Mouse (Mus musculus): ENCODE data around the gene Ice2.

Ice2 gene

GRCm38 (mm10) chr9:69397760-69398452, at the start of gene Ice2:
TSS of gene Ice2 (plus strand) at chr9:69397906.
- DNase-seq (ENCODE audit: extremely low spot score) = peak; percentile 87

- DNase-seq (ENCODE audit: extremely low spot score) = no peak
These were observed 48.2 kb upstream of the Ice2 start for GRCm38 (mm10) chr9:69349537-69349936.

- DNase-seq (ENCODE audit: extremely low spot score) = no peak
These were observed 43.5 kb upstream of the Ice2 start for GRCm38 (mm10) chr9:69354228-69354627.

DNA sequence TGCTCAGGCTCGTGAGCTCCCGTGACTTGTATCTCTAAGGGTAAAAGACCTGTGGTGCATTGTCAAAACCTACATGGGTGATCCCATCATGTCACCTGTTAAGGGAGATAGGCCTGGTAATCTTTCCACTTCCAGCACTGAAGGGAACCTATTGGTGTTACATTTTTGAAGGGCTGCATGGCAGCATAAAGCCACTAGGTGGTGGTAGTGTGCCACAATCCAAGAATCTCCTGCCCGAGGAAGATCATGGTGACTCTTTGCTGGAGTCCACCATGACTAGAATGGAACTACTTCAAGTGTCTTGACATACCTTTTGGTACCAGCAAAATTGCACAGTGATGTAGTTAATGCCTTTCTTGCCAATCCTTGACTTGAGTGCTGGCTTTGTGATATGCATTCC, 39.9 kb upstream of the Ice2 start:
- DNase-seq (ENCODE audit: extremely low spot score) = peak; percentile 70

DNA sequence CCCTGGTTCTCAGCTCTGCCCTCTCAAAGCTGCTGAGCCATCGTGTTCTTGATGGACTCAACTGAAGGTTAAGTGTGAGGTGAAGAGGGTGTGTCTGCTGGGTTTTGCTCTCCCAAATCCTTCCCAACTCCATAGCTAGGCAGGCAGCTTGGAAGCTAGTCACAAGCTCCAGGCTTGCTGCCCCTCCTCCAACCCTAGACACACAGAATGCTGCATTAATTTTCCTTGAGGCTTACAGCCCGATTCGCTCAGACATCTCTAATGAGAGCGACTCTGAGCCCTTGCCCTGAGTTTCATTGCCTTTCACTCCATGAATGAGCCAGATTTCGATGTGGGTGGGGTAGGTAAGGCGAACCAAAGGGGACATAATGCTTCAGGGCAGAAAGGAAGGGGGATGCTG, 38.9 kb upstream of the Ice2 start:
- DNase-seq (ENCODE audit: extremely low spot score) = no peak

GRCm38 (mm10) chr9:69361951-69362445, 35.7 kb upstream of the Ice2 start:
- DNase-seq (ENCODE audit: extremely low spot score) = no peak

DNA sequence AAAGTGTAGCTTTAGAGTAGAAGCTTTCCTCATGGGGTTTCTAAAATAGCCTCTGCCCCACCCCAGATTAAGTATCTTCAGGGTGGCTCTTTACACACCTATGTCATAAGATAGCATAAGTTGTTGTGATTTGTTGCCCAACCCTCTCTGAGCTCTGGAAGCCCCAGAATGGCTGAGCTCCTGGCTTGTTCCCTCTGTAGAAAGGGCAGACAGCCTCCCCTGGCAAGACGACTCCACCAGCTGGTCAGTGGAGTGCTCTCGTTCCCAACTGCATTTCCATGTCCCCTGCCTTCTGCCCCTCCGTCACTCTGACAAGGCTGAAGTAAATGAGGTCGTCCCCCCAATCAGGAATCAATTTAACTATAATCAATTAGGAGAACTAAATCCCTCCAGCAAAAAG, 34.9 kb upstream of the Ice2 start:
- no peak for DNase-seq (ENCODE audit: extremely low spot score)

DNA sequence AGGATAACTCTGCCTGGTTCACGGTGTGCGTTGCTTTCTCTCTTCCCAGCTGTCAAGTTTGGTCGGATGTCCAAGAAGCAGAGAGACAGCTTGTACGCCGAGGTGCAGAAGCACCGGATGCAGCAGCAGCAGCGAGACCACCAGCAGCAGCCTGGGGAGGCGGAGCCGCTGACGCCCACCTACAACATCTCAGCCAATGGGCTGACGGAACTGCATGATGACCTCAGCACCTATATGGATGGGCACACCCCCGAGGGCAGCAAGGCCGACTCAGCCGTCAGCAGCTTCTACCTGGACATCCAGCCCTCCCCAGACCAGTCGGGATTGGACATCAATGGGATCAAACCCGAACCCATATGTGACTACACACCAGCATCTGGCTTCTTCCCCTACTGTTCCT, 33.6 kb upstream of the Ice2 start:
- peak; percentile 6 for DNase-seq (ENCODE audit: extremely low spot score)

- DNase-seq (ENCODE audit: extremely low spot score) = no peak
These were observed 30.7 kb upstream of the Ice2 start for GRCm38 (mm10) chr9:69367055-69367454.

- DNase-seq (ENCODE audit: extremely low spot score) = peak; percentile 53
These were observed 29.6 kb upstream of the Ice2 start for GRCm38 (mm10) chr9:69368071-69368470.

- DNase-seq (ENCODE audit: extremely low spot score) = no peak
These were observed 26.5 kb upstream of the Ice2 start for GRCm38 (mm10) chr9:69371046-69371724.

DNA sequence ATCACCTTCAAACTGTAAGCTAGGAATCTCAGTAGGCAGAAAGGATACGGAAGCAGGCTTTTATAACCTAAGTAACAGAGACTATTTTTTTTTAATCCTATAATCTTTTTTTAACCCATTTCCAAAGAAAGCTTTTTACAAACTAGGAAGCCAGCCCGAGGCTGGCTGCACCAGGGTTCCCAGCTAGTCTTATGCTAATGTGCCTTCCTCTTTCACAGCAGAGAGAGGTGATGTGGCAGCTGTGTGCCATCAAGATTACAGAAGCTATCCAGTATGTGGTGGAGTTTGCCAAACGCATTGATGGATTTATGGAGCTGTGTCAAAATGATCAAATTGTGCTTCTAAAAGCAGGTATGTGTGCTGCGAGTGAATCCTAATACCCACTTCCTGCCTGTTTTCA, 24.8 kb upstream of the Ice2 start:
- DNase-seq (ENCODE audit: extremely low spot score) = no peak

GRCm38 (mm10) chr9:69376982-69377653, 20.6 kb upstream of the Ice2 start:
- DNase-seq (ENCODE audit: extremely low spot score) = no peak

DNA sequence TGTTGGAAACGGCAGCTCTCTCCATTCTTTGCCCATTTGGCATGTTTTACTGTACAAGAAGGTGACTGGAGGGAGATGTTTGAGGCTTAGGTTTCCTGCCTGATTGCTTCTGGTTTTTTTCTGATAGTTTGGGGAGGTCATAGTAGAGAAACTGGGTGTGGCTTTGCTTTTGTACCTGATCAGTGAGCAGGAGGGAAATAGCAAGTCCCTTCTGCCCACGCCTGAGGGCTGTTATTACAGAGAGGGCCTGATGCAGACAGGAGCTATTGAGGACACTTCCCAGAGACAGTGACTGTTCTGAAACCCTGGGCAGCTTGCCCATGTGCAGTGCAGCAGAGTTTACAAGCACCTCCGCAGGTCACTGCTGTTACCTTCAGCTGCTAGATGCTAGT, 20.1 kb upstream of the Ice2 start:
- no peak for DNase-seq (ENCODE audit: extremely low spot score)

- no peak for DNase-seq (ENCODE audit: extremely low spot score)
These were observed 17.2 kb upstream of the Ice2 start for GRCm38 (mm10) chr9:69380546-69380945.

GRCm38 (mm10) chr9:69381741-69382140, 16.0 kb upstream of the Ice2 start:
- DNase-seq (ENCODE audit: extremely low spot score) = no peak

DNA sequence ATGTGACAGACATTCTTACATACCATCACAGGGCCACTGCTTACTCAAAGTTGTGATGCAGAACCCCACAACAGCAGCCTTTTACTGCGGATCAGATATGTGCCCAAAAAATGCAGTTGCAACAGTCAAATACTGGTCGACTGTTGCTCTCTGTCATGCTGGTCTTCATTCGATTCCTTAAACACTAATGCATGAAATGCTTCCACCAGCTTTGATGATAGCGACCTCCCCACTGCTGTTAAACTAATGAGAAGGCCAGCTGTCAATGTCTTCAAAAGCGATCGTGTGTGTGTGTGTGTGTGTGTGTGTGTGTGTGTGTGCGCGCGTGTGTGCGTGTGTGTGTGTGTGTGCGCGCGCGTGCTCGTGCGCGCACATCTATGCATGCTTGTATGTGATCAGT, 13.2 kb upstream of the Ice2 start:
- no peak for DNase-seq (ENCODE audit: extremely low spot score)

- DNase-seq (ENCODE audit: extremely low spot score) = no peak
These were observed 12.8 kb upstream of the Ice2 start for GRCm38 (mm10) chr9:69384905-69385304.

DNA sequence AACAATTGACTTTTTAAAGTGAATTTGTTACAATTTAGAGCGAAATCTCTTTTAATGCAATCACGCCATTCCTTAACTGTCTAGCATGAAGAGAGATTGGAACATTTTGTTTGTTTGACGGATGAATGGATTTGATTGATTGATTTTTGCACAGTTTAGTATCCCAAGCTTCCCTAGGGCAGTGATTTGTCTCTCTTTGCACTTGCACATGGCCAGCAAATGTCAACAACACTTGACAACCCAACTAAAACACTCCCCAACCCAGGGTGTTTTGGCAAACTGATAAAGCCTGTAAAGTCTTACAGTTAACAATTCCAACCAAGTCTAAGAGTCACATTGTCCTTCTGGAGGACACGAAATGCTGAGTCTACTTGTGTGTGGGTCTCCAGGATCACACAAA, 10.4 kb upstream of the Ice2 start:
- DNase-seq (ENCODE audit: extremely low spot score) = no peak

GRCm38 (mm10) chr9:69390631-69391030, 7.1 kb upstream of the Ice2 start:
- no peak for DNase-seq (ENCODE audit: extremely low spot score)

- no peak for DNase-seq (ENCODE audit: extremely low spot score)
These were observed 3.5 kb upstream of the Ice2 start for GRCm38 (mm10) chr9:69394234-69394633.

DNA sequence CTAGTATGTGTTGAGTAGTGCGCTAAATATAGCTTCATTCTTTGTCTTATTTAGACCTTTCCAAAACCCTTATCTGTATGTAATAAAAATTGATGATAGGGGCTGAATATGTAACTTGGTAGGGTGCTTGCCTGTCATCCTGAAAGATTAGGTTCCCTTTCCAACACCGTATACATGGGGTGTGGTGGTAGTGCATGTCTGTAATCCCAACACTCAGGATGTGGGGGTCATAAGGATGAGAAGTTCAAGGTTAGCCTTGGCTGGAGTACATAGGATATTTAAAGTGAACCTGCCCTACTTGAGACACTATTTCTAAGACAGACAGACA, 310 bp upstream of the Ice2 start:
- DNase-seq (ENCODE audit: extremely low spot score) = no peak

DNA sequence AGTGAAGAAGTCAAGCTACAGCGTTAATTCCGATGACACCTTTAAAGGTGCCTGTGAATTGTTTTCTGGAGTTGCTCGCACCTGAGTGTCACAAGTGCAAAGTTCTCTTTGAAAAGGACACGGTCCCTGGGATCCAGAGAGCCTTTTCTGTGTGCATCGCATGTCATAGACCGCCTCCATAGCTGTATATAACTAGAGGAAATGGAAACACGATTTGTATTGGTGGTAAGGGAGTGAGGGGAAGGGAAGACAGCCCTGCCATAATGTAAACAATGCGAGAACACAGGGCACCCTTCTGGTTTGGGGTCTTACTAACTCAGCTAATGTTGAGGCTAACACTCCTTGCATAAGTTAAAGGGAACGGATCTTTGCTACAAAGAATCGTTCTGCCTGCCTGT, 746 bp downstream of the Ice2 start:
- DNase-seq (ENCODE audit: extremely low spot score) = no peak

Data from embryo, embryonic 9.5 days (tissue).